Mouse (Mus musculus): ENCODE measurements around the gene Stat6. TPM values are rescaled to one million over a fixed set of nuclear protein-coding genes. Genes with fewer than 3 reads are reported as not detected.
A peak's percentile ranks its signal among the peaks of the same experiment; 100 is the strongest.

Gene Stat6
- polyA plus RNA-seq, 1 experiment from 2014 or later, result 6.0 TPM

- no peaks in the 10 kb centered on the region for H3K27me3 ChIP-seq (replicated peaks; ENCODE audit: control insufficient read depth, insufficient read depth, low read length)
- H3K27ac ChIP-seq (ENCODE audit: low read depth, low read length), result no peak overlapping the region; the same call in 1 of the 2 replicates
- no peaks in the 10 kb centered on the region for H3K36me3 ChIP-seq (ENCODE audit: control insufficient read depth, insufficient read depth, low read length)
- no peaks in the 10 kb centered on the region for H3K9me3 ChIP-seq (ENCODE audit: control insufficient read depth, low read length)
- no peak for ATAC-seq
- peaks cover 9% of the 10 kb centered on the region for H3K4me1 ChIP-seq (ENCODE audit: control insufficient read depth, insufficient read depth, low read depth, low read length)
- H3K9ac ChIP-seq (ENCODE audit: low read depth, low read length), result peak overlapping the region; percentile 57
- peak overlapping the region; percentile 71 for H3K4me2 ChIP-seq (ENCODE audit: low read length)
- peak overlapping the region; percentile 52 for H3K4me3 ChIP-seq (ENCODE audit: low read length)
- 56% methylated on average over 5 of the region's 5 CpGs for WGBS
These were observed 33.1 kb downstream of the Stat6 start for GRCm38 (mm10) chr10:127675859-127676398.

GRCm38 (mm10) chr10:127676691-127677548 lies 34.1 kb downstream of the Stat6 start:
- no peaks in the 10 kb centered on the region for H3K36me3 ChIP-seq (ENCODE audit: control insufficient read depth, insufficient read depth, low read length)
- H3K4me3 ChIP-seq (ENCODE audit: low read length), result peak overlapping the region; percentile 52
- H3K9ac ChIP-seq (ENCODE audit: low read depth, low read length), result peak overlapping the region; percentile 61
- peaks cover 9% of the 10 kb centered on the region for H3K4me1 ChIP-seq (ENCODE audit: control insufficient read depth, insufficient read depth, low read depth, low read length)
- H3K27me3 ChIP-seq (replicated peaks; ENCODE audit: control insufficient read depth, insufficient read depth, low read length), result no peaks in the 10 kb centered on the region
- under 1% methylated on average over 62 of the region's 71 CpGs for WGBS
- H3K4me2 ChIP-seq (ENCODE audit: low read length), result peak overlapping the region; percentile 100
- H3K27ac ChIP-seq (ENCODE audit: low read depth, low read length), result peak overlapping the region; percentile 68
- no peaks in the 10 kb centered on the region for H3K9me3 ChIP-seq (ENCODE audit: control insufficient read depth, low read length)
- ATAC-seq, result peak; percentile 98

- Histone ChIP-seq H3K27me3 (replicated peaks; ENCODE audit: control insufficient read depth, insufficient read depth, low read length) (no peaks in the 10 kb centered on the region), H3K4me2 (ENCODE audit: low read length) (peak overlapping the region; percentile 100), H3K36me3 (ENCODE audit: control insufficient read depth, insufficient read depth, low read length) (no peaks in the 10 kb centered on the region), H3K27ac (ENCODE audit: low read depth, low read length) (no peak overlapping the region), H3K9ac (ENCODE audit: low read depth, low read length) (peak overlapping the region; percentile 61), H3K4me1 (ENCODE audit: control insufficient read depth, insufficient read depth, low read depth, low read length) (peaks cover 9% of the 10 kb centered on the region), H3K9me3 (ENCODE audit: control insufficient read depth, low read length) (no peaks in the 10 kb centered on the region), H3K4me3 (ENCODE audit: low read length) (peak overlapping the region; percentile 52)
- 12% methylated on average over 14 of the region's 14 CpGs for WGBS
- no peak; the same call in 1 of the 2 replicates for ATAC-seq
These were observed 35.0 kb downstream of the Stat6 start for GRCm38 (mm10) chr10:127677591-127678336.

- Histone ChIP-seq H3K9ac (ENCODE audit: low read depth, low read length) (no peak overlapping the region), H3K27me3 (replicated peaks; ENCODE audit: control insufficient read depth, insufficient read depth, low read length) (no peaks in the 10 kb centered on the region), H3K27ac (ENCODE audit: low read depth, low read length) (no peak overlapping the region), H3K36me3 (ENCODE audit: control insufficient read depth, insufficient read depth, low read length) (no peaks in the 10 kb centered on the region), H3K4me3 (ENCODE audit: low read length) (no peak overlapping the region), H3K4me2 (ENCODE audit: low read length) (no peak overlapping the region), H3K9me3 (ENCODE audit: control insufficient read depth, low read length) (no peaks in the 10 kb centered on the region), H3K4me1 (ENCODE audit: control insufficient read depth, insufficient read depth, low read depth, low read length) (peaks cover 9% of the 10 kb centered on the region)
- no peak for ATAC-seq
- 76% methylated on average over 1 of the region's 1 CpGs for WGBS
These were observed 36.4 kb downstream of the Stat6 start for GRCm38 (mm10) chr10:127679208-127679607.

GRCm38 (mm10) chr10:127679881-127680280 lies 37.1 kb downstream of the Stat6 start:
- H3K4me3 ChIP-seq (ENCODE audit: low read length), result no peak overlapping the region
- 91% methylated on average over 3 of the region's 3 CpGs for WGBS
- ATAC-seq, result no peak

GRCm38 (mm10) chr10:127682886-127683285 lies 40.1 kb downstream of the Stat6 start:
- Histone ChIP-seq H3K9me3 (ENCODE audit: control insufficient read depth, low read length) (no peaks in the 10 kb centered on the region), H3K4me3 (ENCODE audit: low read length) (no peak overlapping the region), H3K9ac (ENCODE audit: low read depth, low read length) (no peak overlapping the region), H3K4me2 (ENCODE audit: low read length) (no peak overlapping the region), H3K4me1 (ENCODE audit: control insufficient read depth, insufficient read depth, low read depth, low read length) (peaks cover 2% of the 10 kb centered on the region), H3K27me3 (replicated peaks; ENCODE audit: control insufficient read depth, insufficient read depth, low read length) (no peaks in the 10 kb centered on the region), H3K36me3 (ENCODE audit: control insufficient read depth, insufficient read depth, low read length) (no peaks in the 10 kb centered on the region), H3K27ac (ENCODE audit: low read depth, low read length) (no peak overlapping the region)
- ATAC-seq, result no peak
- 89% methylated on average over 6 of the region's 6 CpGs for WGBS

More at GRCm38 (mm10) chr10:127679881-127680280, 37.1 kb downstream of the Stat6 start:
- H3K27ac ChIP-seq (ENCODE audit: low read depth, low read length), result no peak overlapping the region
- H3K4me1 ChIP-seq (ENCODE audit: control insufficient read depth, insufficient read depth, low read depth, low read length), result peaks cover 9% of the 10 kb centered on the region
- H3K36me3 ChIP-seq (ENCODE audit: control insufficient read depth, insufficient read depth, low read length), result no peaks in the 10 kb centered on the region
- no peaks in the 10 kb centered on the region for H3K27me3 ChIP-seq (replicated peaks; ENCODE audit: control insufficient read depth, insufficient read depth, low read length)
- no peaks in the 10 kb centered on the region for H3K9me3 ChIP-seq (ENCODE audit: control insufficient read depth, low read length)
- H3K4me2 ChIP-seq (ENCODE audit: low read length), result no peak overlapping the region
- no peak overlapping the region for H3K9ac ChIP-seq (ENCODE audit: low read depth, low read length)

GRCm38 (mm10) chr10:127691053-127691452 lies 48.3 kb downstream of the Stat6 start:
- H3K9ac ChIP-seq (ENCODE audit: low read depth, low read length), result no peak overlapping the region
- WGBS, result 36% methylated on average over 1 of the region's 1 CpGs
- H3K9me3 ChIP-seq (ENCODE audit: control insufficient read depth, low read length), result no peaks in the 10 kb centered on the region
- no peak overlapping the region for H3K27ac ChIP-seq (ENCODE audit: low read depth, low read length)
- no peaks in the 10 kb centered on the region for H3K27me3 ChIP-seq (replicated peaks; ENCODE audit: control insufficient read depth, insufficient read depth, low read length)
- no peaks in the 10 kb centered on the region for H3K4me1 ChIP-seq (ENCODE audit: control insufficient read depth, insufficient read depth, low read depth, low read length)
- H3K4me2 ChIP-seq (ENCODE audit: low read length), result no peak overlapping the region
- H3K4me3 ChIP-seq (ENCODE audit: low read length), result no peak overlapping the region
- no peak for ATAC-seq
- no peaks in the 10 kb centered on the region; the same call in 1 of the 2 replicates for H3K36me3 ChIP-seq (ENCODE audit: control insufficient read depth, insufficient read depth, low read length)

- Histone ChIP-seq H3K4me3 (ENCODE audit: low read length) (no peak overlapping the region), H3K9me3 (ENCODE audit: control insufficient read depth, low read length) (no peaks in the 10 kb centered on the region), H3K36me3 (ENCODE audit: control insufficient read depth, insufficient read depth, low read length) (no peaks in the 10 kb centered on the region; the same call in 1 of the 2 replicates), H3K9ac (ENCODE audit: low read depth, low read length) (no peak overlapping the region), H3K4me1 (ENCODE audit: control insufficient read depth, insufficient read depth, low read depth, low read length) (no peaks in the 10 kb centered on the region), H3K4me2 (ENCODE audit: low read length) (no peak overlapping the region), H3K27me3 (replicated peaks; ENCODE audit: control insufficient read depth, insufficient read depth, low read length) (no peaks in the 10 kb centered on the region), H3K27ac (ENCODE audit: low read depth, low read length) (no peak overlapping the region)
- WGBS, result 57% methylated on average over 2 of the region's 2 CpGs
- no peak for ATAC-seq
These were observed 51.9 kb downstream of the Stat6 start for GRCm38 (mm10) chr10:127694636-127695035.

- H3K9ac ChIP-seq (ENCODE audit: low read depth, low read length), result no peak overlapping the region
- no peak overlapping the region for H3K4me2 ChIP-seq (ENCODE audit: low read length)
- no peaks in the 10 kb centered on the region; the same call in 1 of the 2 replicates for H3K36me3 ChIP-seq (ENCODE audit: control insufficient read depth, insufficient read depth, low read length)
- no peak overlapping the region for H3K4me3 ChIP-seq (ENCODE audit: low read length)
- no peaks in the 10 kb centered on the region for H3K4me1 ChIP-seq (ENCODE audit: control insufficient read depth, insufficient read depth, low read depth, low read length)
- H3K27me3 ChIP-seq (replicated peaks; ENCODE audit: control insufficient read depth, insufficient read depth, low read length), result no peaks in the 10 kb centered on the region
- no peaks in the 10 kb centered on the region for H3K9me3 ChIP-seq (ENCODE audit: control insufficient read depth, low read length)
- WGBS, result 94% methylated on average over 7 of the region's 7 CpGs
- H3K27ac ChIP-seq (ENCODE audit: low read depth, low read length), result no peak overlapping the region
- no peak for ATAC-seq
These were observed 53.0 kb downstream of the Stat6 start for GRCm38 (mm10) chr10:127695775-127696174.

Data from hindbrain, embryonic 16.5 days (tissue).